Mouse (Mus musculus): ENCODE measurements around the gene Pou2f3. TPM values are rescaled to one million over a fixed set of nuclear protein-coding genes. Genes with fewer than 3 reads are reported as not detected.

Gene Pou2f3
- polyA plus RNA-seq, 1 experiment from 2014 or later: 0.89 TPM

- ATAC-seq (replicated peaks; ENCODE audit: low FRiP score, low TSS enrichment, low read depth): no peak
- Histone ChIP-seq H3K27ac (ENCODE audit: low read depth) (peak within 1 kb of the TSS; percentile 94), H3K36me3 (ENCODE audit: control insufficient read depth, insufficient read depth, low read length) (peaks cover 13% of the 10 kb centered on the region; the same call in 1 of the 2 replicates), H3K9ac (ENCODE audit: low read length) (peak within 1 kb of the TSS; percentile 93), H3K4me1 (replicated peaks; ENCODE audit: control insufficient read depth, insufficient read depth, low read length) (peaks cover 33% of the 10 kb centered on the region), H3K4me2 (ENCODE audit: low read length) (peak within 1 kb of the TSS; percentile 85), H3K27me3 (replicated peaks; ENCODE audit: control insufficient read depth, insufficient read depth, low read length) (no peaks in the 10 kb centered on the region), H3K4me3 (ENCODE audit: low read depth, low read length) (peak within 1 kb of the TSS; percentile 88), H3K9me3 (ENCODE audit: control insufficient read depth, low read length) (no peaks in the 10 kb centered on the region)
- 28% methylated on average over 10 of the region's 10 CpGs for WGBS
- peak; percentile 65 for DNase-seq (ENCODE audit: low spot score)
Observed at GRCm38 (mm10) chr9:43107187-43107517, 103.0 kb downstream of the Pou2f3 start, which contains the start of gene Arhgef12. Gene Arhgef12, minus strand, starts transcription at chr9:43107239.

DNA sequence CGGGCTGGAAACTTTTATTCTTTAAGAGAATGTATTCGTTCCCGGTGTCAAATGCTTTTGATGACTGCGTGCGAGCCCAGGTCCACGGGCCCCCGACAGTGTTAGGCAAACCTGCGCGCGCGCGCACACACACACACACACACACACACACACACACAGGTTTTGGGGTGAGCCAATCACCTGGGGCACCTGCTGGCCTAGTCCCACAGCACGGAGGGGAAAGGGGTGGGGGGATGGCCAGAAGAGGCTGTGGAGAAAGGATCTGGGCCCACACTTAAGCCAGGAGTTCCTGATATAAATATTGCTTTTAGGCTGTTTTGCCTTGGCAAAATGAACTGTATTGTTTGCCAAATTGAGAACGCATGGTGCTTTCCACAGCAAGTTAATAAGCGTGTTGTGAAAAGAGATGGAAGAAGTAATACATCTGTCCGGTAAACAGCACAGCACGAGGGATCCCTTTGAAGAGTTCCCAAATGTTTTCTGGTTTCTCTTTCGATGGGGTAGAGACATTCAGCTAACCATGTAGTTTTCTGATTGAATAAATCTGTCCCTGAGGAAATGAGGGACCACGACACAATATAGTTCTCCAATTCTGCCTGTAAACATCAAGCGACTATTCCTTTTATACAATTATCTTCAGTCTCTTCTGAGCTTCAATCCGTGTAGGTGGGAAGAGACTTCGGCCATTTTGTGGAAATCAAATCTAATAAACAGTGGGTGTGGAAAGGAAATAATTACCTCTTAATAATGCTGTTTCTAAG is 103.6 kb downstream of the Pou2f3 start:
- H3K9me3 ChIP-seq (ENCODE audit: control insufficient read depth, low read length): no peaks in the 10 kb centered on the region
- H3K9ac ChIP-seq (ENCODE audit: low read length): peak overlapping the region; percentile 93
- H3K4me2 ChIP-seq (ENCODE audit: low read length): peak overlapping the region; percentile 85
- peaks cover 11% of the 10 kb centered on the region; the same call in 1 of the 2 replicates for H3K36me3 ChIP-seq (ENCODE audit: control insufficient read depth, insufficient read depth, low read length)
- H3K4me3 ChIP-seq (ENCODE audit: low read depth, low read length): peak overlapping the region; percentile 88
- ATAC-seq (replicated peaks; ENCODE audit: low FRiP score, low TSS enrichment, low read depth) (no peak), DNase-seq (ENCODE audit: low spot score) (no peak)
- peak overlapping the region; percentile 94 for H3K27ac ChIP-seq (ENCODE audit: low read depth)
- peaks cover 36% of the 10 kb centered on the region for H3K4me1 ChIP-seq (replicated peaks; ENCODE audit: control insufficient read depth, insufficient read depth, low read length)
- no peaks in the 10 kb centered on the region for H3K27me3 ChIP-seq (replicated peaks; ENCODE audit: control insufficient read depth, insufficient read depth, low read length)
- WGBS: 19% methylated on average over 22 of the region's 22 CpGs

- H3K36me3 ChIP-seq (ENCODE audit: control insufficient read depth, insufficient read depth, low read length): peaks cover 4% of the 10 kb centered on the region; the same call in 1 of the 2 replicates
- DNase-seq (ENCODE audit: low spot score) (peak; percentile 95), ATAC-seq (replicated peaks; ENCODE audit: low FRiP score, low TSS enrichment, low read depth) (peak; percentile 90)
- peaks cover 36% of the 10 kb centered on the region for H3K4me1 ChIP-seq (replicated peaks; ENCODE audit: control insufficient read depth, insufficient read depth, low read length)
- H3K9ac ChIP-seq (ENCODE audit: low read length): peak overlapping the region; percentile 93
- H3K9me3 ChIP-seq (ENCODE audit: control insufficient read depth, low read length): no peaks in the 10 kb centered on the region
- no peaks in the 10 kb centered on the region for H3K27me3 ChIP-seq (replicated peaks; ENCODE audit: control insufficient read depth, insufficient read depth, low read length)
- peak overlapping the region; percentile 85 for H3K4me2 ChIP-seq (ENCODE audit: low read length)
- peak overlapping the region; percentile 94 for H3K27ac ChIP-seq (ENCODE audit: low read depth)
- under 1% methylated on average over 79 of the region's 91 CpGs for WGBS
- H3K4me3 ChIP-seq (ENCODE audit: low read depth, low read length): peak overlapping the region; percentile 88
Observed at GRCm38 (mm10) chr9:43105664-43106361, 104.4 kb downstream of the Pou2f3 start.

- Histone ChIP-seq H3K4me2 (ENCODE audit: low read length) (peak overlapping the region; percentile 85), H3K4me1 (replicated peaks; ENCODE audit: control insufficient read depth, insufficient read depth, low read length) (peaks cover 36% of the 10 kb centered on the region), H3K9ac (ENCODE audit: low read length) (peak overlapping the region; percentile 93), H3K4me3 (ENCODE audit: low read depth, low read length) (peak overlapping the region; percentile 88), H3K27me3 (replicated peaks; ENCODE audit: control insufficient read depth, insufficient read depth, low read length) (no peaks in the 10 kb centered on the region), H3K9me3 (ENCODE audit: control insufficient read depth, low read length) (no peaks in the 10 kb centered on the region), H3K27ac (ENCODE audit: low read depth) (peak overlapping the region; percentile 94), H3K36me3 (ENCODE audit: control insufficient read depth, insufficient read depth, low read length) (no peaks in the 10 kb centered on the region; the same call in 1 of the 2 replicates)
- DNase-seq (ENCODE audit: low spot score) (peak; percentile 80), ATAC-seq (replicated peaks; ENCODE audit: low FRiP score, low TSS enrichment, low read depth) (no peak)
- 0% methylated on average over 35 of the region's 40 CpGs for WGBS
Observed at GRCm38 (mm10) chr9:43104873-43105663, 105.1 kb downstream of the Pou2f3 start.

DNA sequence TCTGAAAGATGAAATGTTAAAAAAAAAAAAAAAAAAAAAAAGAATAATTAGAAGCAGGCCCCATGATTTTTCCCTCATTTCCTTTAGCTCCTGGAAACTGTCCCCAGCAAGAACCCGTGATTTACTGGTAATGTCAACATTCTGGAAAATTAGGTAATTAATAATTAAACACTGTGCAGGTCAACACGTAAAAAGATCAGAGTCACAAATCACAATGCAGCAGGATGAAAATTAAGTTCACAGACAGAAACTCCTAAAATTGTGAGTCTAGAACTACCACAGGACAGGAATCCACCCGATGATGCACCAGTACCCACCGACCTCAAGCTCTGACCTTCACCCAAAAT is 105.7 kb downstream of the Pou2f3 start:
- peak overlapping the region; percentile 85 for H3K4me2 ChIP-seq (ENCODE audit: low read length)
- H3K4me3 ChIP-seq (ENCODE audit: low read depth, low read length): peak overlapping the region; percentile 88
- H3K9me3 ChIP-seq (ENCODE audit: control insufficient read depth, low read length): no peaks in the 10 kb centered on the region
- H3K36me3 ChIP-seq (ENCODE audit: control insufficient read depth, insufficient read depth, low read length): no peaks in the 10 kb centered on the region; the same call in 1 of the 2 replicates
- DNase-seq (ENCODE audit: low spot score) (no peak), ATAC-seq (replicated peaks; ENCODE audit: low FRiP score, low TSS enrichment, low read depth) (no peak)
- peaks cover 36% of the 10 kb centered on the region for H3K4me1 ChIP-seq (replicated peaks; ENCODE audit: control insufficient read depth, insufficient read depth, low read length)
- WGBS: 2% methylated on average over 4 of the region's 4 CpGs
- no peaks in the 10 kb centered on the region for H3K27me3 ChIP-seq (replicated peaks; ENCODE audit: control insufficient read depth, insufficient read depth, low read length)
- H3K9ac ChIP-seq (ENCODE audit: low read length): peak overlapping the region; percentile 93
- H3K27ac ChIP-seq (ENCODE audit: low read depth): peak overlapping the region; percentile 94; the same call in 1 of the 2 replicates

GRCm38 (mm10) chr9:43103675-43104299 is 106.4 kb downstream of the Pou2f3 start:
- H3K4me3 ChIP-seq (ENCODE audit: low read depth, low read length): peak overlapping the region; percentile 88
- WGBS: 17% methylated on average over 4 of the region's 4 CpGs
- H3K36me3 ChIP-seq (ENCODE audit: control insufficient read depth, insufficient read depth, low read length): no peaks in the 10 kb centered on the region; the same call in 1 of the 2 replicates
- peak overlapping the region; percentile 93 for H3K9ac ChIP-seq (ENCODE audit: low read length)
- no peak for DNase-seq (ENCODE audit: low spot score)
- H3K27me3 ChIP-seq (replicated peaks; ENCODE audit: control insufficient read depth, insufficient read depth, low read length): no peaks in the 10 kb centered on the region
- H3K4me2 ChIP-seq (ENCODE audit: low read length): peak overlapping the region; percentile 85
- peaks cover 36% of the 10 kb centered on the region for H3K4me1 ChIP-seq (replicated peaks; ENCODE audit: control insufficient read depth, insufficient read depth, low read length)
- H3K27ac ChIP-seq (ENCODE audit: low read depth): no peak overlapping the region
- no peak for ATAC-seq (replicated peaks; ENCODE audit: low FRiP score, low TSS enrichment, low read depth)
- H3K9me3 ChIP-seq (ENCODE audit: control insufficient read depth, low read length): no peaks in the 10 kb centered on the region

DNA sequence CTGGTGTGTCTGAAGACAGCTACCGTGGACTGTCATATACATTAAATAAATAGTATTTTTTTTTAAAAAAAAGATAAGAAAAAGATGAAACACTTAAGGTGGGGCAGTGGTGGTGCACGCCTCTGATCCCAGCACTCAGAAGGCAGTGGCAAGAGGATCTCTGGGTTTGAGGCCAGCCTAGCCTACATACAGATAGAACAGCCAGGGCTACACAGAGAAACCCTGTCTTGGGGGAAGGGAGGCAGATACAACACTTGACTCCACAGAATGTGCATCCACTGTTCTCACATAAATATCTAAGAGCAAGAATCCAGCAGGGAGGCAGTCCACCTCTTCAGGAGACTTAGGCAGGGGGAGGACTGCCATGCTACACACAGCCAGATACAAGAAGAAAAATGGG is 107.2 kb downstream of the Pou2f3 start:
- Histone ChIP-seq H3K9ac (ENCODE audit: low read length) (0 out of 2 replicates have a peak overlapping the region, but pooled peaks have one; percentile 25), H3K4me1 (replicated peaks; ENCODE audit: control insufficient read depth, insufficient read depth, low read length) (peaks cover 36% of the 10 kb centered on the region), H3K27ac (ENCODE audit: low read depth) (no peak overlapping the region), H3K36me3 (ENCODE audit: control insufficient read depth, insufficient read depth, low read length) (no peaks in the 10 kb centered on the region), H3K27me3 (replicated peaks; ENCODE audit: control insufficient read depth, insufficient read depth, low read length) (no peaks in the 10 kb centered on the region), H3K4me2 (ENCODE audit: low read length) (peak overlapping the region; percentile 85), H3K9me3 (ENCODE audit: control insufficient read depth, low read length) (no peaks in the 10 kb centered on the region), H3K4me3 (ENCODE audit: low read depth, low read length) (peak overlapping the region; percentile 88)
- ATAC-seq (replicated peaks; ENCODE audit: low FRiP score, low TSS enrichment, low read depth) (no peak), DNase-seq (ENCODE audit: low spot score) (no peak)
- 83% methylated on average over 2 of the region's 2 CpGs for WGBS
